Mouse (Mus musculus) forebrain, embryonic 10.5 days (tissue): Measurements from ENCODE around the gene Fgfr2. TPM values are rescaled to one million over a fixed set of nuclear protein-coding genes. Genes with fewer than 3 reads are reported as not detected.
A peak's percentile ranks its signal among the peaks of the same experiment; 100 is the strongest.

ENCODE experiments used
- DNase-seq: peaks from one replicate; pipeline ENCODE4 v3.0.0-alpha.2; 2017; ENCODE audit warnings: low spot score; ENCODE audit errors: extremely low spot score
- H3K27ac ChIP-seq: fragments of 300-500 bp; sonication (generic); 2 replicates; pipeline ENCODE4 v1.5.1; 2016; ENCODE audit warnings: mild to moderate bottlenecking
- H3K27me3 ChIP-seq: fragments of 300-500 bp; sonication (generic); 2 replicates; pipeline ENCODE4 v1.6.1; 2016; ENCODE audit warnings: mild to moderate bottlenecking; ENCODE audit not compliant: poor library complexity, severe bottlenecking
- H3K36me3 ChIP-seq: fragments of 300-500 bp; sonication (generic); replicated peaks from 2 replicates; pipeline ENCODE4 v1.6.1; 2016; ENCODE audit warnings: mild to moderate bottlenecking, moderate library complexity
- H3K4me1 ChIP-seq: fragments of 300-500 bp; sonication (generic); 2 replicates; pipeline ENCODE4 v1.6.1; 2016
- H3K4me3 ChIP-seq: fragments of 300-500 bp; sonication (generic); 2 replicates; pipeline ENCODE4 v1.5.1; 2016; ENCODE audit warnings: mild to moderate bottlenecking, moderate library complexity
- H3K9me3 ChIP-seq: fragments of 300-500 bp; sonication (generic); 2 replicates; pipeline ENCODE4 v1.6.1; 2016; ENCODE audit warnings: mild to moderate bottlenecking, moderate library complexity
- WGBS: fragments of 180-500 bp; shearing (Covaris S2); methylation state at CpG from one replicate; pipeline ENCODE4 v1.1.7; 2016; 5-methylcytosine and 5-hydroxymethylcytosine counted together
- polyA plus RNA-seq: library from polyadenylated mRNA; unstranded; fragments of >200 nt; fragmentation: Nextera tagmentation; extraction: Ambion mirVana; gene quantifications from 2 replicates; pipeline ENCODE4 v1.2.1, GENCODE M21; 2016

Gene Fgfr2
- polyA plus RNA-seq, 1 experiment from 2014 or later: 55.7 TPM

GRCm38 (mm10) chr7:132644605-132645279 is 478.4 kb downstream of the Fgfr2 start:
- no peak overlapping the region for H3K4me3 ChIP-seq
- peaks cover 17% of the 10 kb centered on the region for H3K27me3 ChIP-seq
- no peak for DNase-seq
- WGBS: 90% methylated on average over 11 of the region's 11 CpGs
- no peaks in the 10 kb centered on the region for H3K9me3 ChIP-seq
- H3K4me1 ChIP-seq: peaks cover 14% of the 10 kb centered on the region
- H3K36me3 ChIP-seq: no peaks in the 10 kb centered on the region
- H3K27ac ChIP-seq: no peak overlapping the region

DNA sequence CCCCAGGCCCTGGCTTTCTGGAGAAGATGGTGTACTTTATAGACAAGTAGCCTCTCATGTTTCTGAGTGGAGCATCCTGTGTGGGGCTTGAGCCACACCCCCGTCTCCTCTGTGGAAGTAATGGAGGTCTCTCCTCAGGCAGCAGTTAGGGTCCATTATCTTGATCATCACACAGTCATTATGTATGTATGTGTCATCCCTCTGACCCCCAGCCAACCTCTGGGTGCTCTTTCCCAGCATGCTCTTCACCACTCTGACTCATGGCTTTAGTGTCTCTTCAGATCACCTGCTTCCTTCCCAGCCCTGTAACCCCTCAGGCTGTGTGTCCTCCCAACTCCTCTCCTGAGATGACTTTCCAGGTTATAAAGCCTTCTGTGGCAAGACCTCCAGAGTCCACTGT is 481.5 kb downstream of the Fgfr2 start:
- H3K27me3 ChIP-seq: peaks cover 40% of the 10 kb centered on the region
- no peak overlapping the region for H3K27ac ChIP-seq
- H3K4me3 ChIP-seq: no peak overlapping the region
- H3K36me3 ChIP-seq: no peaks in the 10 kb centered on the region
- no peak for DNase-seq
- WGBS: 93% methylated on average over 1 of the region's 1 CpGs
- H3K9me3 ChIP-seq: no peaks in the 10 kb centered on the region
- peaks cover 30% of the 10 kb centered on the region for H3K4me1 ChIP-seq

DNA sequence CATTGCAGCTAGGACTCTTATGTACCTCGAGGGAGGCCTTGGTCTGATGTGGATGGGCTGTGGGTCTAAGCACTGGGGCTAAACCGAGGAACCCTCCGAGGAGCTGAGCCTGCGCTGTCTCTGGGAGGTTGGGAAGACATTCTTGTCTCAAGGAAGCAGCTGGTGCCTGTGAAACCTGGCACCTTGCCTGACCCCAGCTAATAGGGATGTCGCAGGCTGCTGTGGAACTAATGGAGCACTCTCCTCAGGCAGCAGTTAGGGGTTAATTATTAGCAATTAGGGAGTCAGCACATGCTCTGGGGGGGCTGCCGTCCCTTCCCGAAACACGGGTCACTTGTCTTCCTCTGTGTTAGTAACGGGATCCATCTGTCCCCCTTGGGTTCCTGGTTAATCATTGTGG is 482.2 kb downstream of the Fgfr2 start:
- Histone ChIP-seq H3K4me3 (no peak overlapping the region), H3K27ac (no peak overlapping the region; the same call in 1 of the 2 replicates), H3K9me3 (no peaks in the 10 kb centered on the region), H3K4me1 (peaks cover 30% of the 10 kb centered on the region), H3K27me3 (peaks cover 47% of the 10 kb centered on the region), H3K36me3 (no peaks in the 10 kb centered on the region)
- WGBS: 46% methylated on average over 9 of the region's 9 CpGs
- no peak for DNase-seq

- WGBS: 61% methylated on average over 12 of the region's 12 CpGs
- no peak overlapping the region for H3K27ac ChIP-seq
- no peak for DNase-seq
- peaks cover 30% of the 10 kb centered on the region for H3K4me1 ChIP-seq
- no peak overlapping the region for H3K4me3 ChIP-seq
- peaks cover 67% of the 10 kb centered on the region for H3K27me3 ChIP-seq
- no peaks in the 10 kb centered on the region for H3K36me3 ChIP-seq
- H3K9me3 ChIP-seq: no peaks in the 10 kb centered on the region
These were observed 484.6 kb downstream of the Fgfr2 start for GRCm38 (mm10) chr7:132638446-132639087.

DNA sequence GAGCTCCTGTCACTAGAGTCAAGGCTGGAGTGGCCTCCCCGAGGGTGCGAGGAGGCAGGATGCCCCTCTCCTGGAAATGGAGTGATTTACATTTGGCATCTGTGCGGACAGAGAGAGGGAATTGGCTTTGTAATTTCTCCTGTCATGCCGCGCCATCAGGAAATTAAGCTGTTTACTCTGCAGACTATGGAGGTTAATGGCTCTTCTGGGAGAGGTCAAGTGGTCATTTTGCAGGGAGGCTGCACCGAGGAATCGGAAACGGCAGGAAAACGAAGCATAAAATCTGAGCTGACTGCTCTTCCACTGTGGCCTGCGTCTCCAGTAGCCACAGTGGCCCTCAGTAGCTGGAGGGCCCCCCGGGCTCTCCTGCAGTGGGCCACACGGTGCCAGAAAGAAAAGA is 485.9 kb downstream of the Fgfr2 start:
- 48% methylated on average over 12 of the region's 12 CpGs for WGBS
- H3K36me3 ChIP-seq: no peaks in the 10 kb centered on the region
- H3K4me1 ChIP-seq: peaks cover 35% of the 10 kb centered on the region
- DNase-seq: no peak
- H3K27ac ChIP-seq: no peak overlapping the region
- peaks cover 68% of the 10 kb centered on the region for H3K27me3 ChIP-seq
- H3K4me3 ChIP-seq: no peak overlapping the region
- no peaks in the 10 kb centered on the region for H3K9me3 ChIP-seq

- Histone ChIP-seq H3K27me3 (peaks cover 37% of the 10 kb centered on the region), H3K36me3 (no peaks in the 10 kb centered on the region), H3K4me1 (peaks cover 12% of the 10 kb centered on the region), H3K27ac (no peak overlapping the region), H3K9me3 (no peaks in the 10 kb centered on the region), H3K4me3 (no peak overlapping the region)
- no peak for DNase-seq
- 83% methylated on average over 11 of the region's 11 CpGs for WGBS
These were observed 491.8 kb downstream of the Fgfr2 start for GRCm38 (mm10) chr7:132631313-132631712.

DNA sequence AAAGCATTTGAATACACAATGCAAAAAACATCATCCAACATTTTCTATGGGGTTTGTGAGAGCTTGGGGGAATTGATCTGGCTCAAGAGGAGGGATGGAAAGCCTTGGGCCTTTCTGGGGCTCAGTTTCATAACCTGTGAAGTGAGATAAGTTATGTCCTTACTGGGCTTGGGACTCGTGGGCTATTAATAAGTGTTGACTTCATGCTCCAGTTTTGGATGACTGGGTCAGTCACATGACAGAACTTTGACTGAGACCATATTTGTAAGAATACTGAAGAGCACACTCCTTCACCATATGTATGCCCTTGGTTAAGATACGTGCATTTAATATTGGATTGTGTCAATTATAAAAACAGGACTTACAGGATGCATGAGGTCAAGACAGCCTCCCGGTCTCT is 495.7 kb downstream of the Fgfr2 start:
- H3K36me3 ChIP-seq: no peaks in the 10 kb centered on the region
- WGBS: 87% methylated on average over 3 of the region's 3 CpGs

GRCm38 (mm10) chr7:132626174-132626573 is 497.0 kb downstream of the Fgfr2 start:
- DNase-seq: no peak
- no peak overlapping the region for H3K27ac ChIP-seq
- H3K9me3 ChIP-seq: no peaks in the 10 kb centered on the region
- H3K4me3 ChIP-seq: no peak overlapping the region
- peaks cover 16% of the 10 kb centered on the region for H3K27me3 ChIP-seq
- 71% methylated on average over 4 of the region's 4 CpGs for WGBS
- H3K4me1 ChIP-seq: peaks cover 6% of the 10 kb centered on the region; the same call in 1 of the 2 replicates
- no peaks in the 10 kb centered on the region for H3K36me3 ChIP-seq

More for the DNA sequence above, 495.7 kb downstream of the Fgfr2 start:
- Histone ChIP-seq H3K27me3 (peaks cover 10% of the 10 kb centered on the region; the same call in 1 of the 2 replicates), H3K9me3 (no peaks in the 10 kb centered on the region), H3K4me3 (no peak overlapping the region), H3K4me1 (peaks cover 6% of the 10 kb centered on the region; the same call in 1 of the 2 replicates), H3K27ac (no peak overlapping the region)
- no peak for DNase-seq

DNA sequence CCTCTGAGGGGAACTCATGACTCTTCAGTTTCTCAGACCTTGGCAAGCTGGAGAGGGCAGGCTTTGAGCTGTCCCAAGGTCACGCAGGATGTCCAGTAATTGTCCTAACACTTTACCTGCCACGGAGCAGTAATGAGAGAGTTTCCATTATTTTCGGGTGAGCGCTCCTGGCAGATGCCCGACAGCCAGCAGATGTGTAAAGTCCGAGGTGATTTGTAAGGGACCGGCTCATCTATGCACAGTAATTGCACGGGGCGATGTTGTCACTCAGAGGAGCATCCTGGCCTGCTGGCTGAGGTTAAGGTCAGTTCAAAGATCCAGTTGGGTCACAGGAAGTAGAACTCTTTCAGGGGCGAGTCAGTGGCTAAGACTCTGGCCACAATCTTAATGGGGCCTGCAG is 499.0 kb downstream of the Fgfr2 start:
- 78% methylated on average over 10 of the region's 10 CpGs for WGBS
- Histone ChIP-seq H3K9me3 (no peaks in the 10 kb centered on the region), H3K36me3 (no peaks in the 10 kb centered on the region), H3K4me3 (no peak overlapping the region), H3K27me3 (peaks cover 12% of the 10 kb centered on the region), H3K27ac (no peak overlapping the region), H3K4me1 (no peaks in the 10 kb centered on the region)
- DNase-seq: no peak

DNA sequence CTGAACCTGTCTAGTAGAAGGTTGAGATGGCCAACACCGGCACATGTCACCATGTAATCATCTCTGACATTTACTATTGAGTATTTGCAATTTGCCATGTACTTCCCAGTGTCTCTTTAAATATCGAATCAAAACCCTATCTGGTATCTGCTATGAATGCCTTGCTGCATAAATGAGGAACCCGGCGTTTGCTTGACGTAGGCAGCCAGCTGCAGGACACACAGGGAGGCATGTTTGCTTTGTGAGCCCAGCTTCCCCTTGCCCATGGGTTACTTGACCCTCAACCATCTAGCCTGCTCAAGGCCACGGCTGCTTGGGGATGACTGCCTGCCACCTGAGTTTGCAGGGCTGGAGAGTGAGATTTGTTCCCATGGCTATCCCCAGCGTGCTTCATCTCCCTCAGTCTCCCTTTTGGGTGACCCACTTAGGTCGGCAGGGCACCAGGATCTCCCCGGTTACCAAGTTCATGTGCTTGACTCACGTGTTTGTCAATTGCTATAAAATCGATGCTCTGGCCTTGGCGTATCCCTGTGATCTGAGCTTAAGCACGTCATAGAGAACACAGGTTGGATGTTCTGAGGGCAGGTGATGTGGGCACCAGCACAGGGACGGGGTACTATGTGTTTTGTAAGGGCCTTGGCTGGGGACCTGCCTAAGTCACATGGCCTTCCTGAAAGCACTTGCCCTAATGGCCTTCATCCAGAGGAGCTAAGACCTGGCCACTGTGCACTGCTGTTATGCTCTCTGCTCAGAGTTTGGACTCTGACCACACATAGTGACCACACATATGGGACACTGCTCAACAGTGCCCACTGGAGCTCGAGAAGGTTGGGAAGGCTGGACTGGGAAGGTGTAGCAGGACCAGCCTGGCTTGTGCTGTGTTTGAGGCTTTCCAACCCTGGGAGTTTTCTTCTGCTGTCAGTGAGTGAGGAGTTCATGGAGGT is 502.9 kb downstream of the Fgfr2 start:
- WGBS: 90% methylated on average over 15 of the region's 15 CpGs
- H3K4me1 ChIP-seq: peaks cover 18% of the 10 kb centered on the region
- no peak overlapping the region for H3K4me3 ChIP-seq
- no peaks in the 10 kb centered on the region for H3K36me3 ChIP-seq
- no peak for DNase-seq
- H3K27me3 ChIP-seq: peaks cover 34% of the 10 kb centered on the region
- no peak overlapping the region for H3K27ac ChIP-seq
- no peaks in the 10 kb centered on the region for H3K9me3 ChIP-seq

DNA sequence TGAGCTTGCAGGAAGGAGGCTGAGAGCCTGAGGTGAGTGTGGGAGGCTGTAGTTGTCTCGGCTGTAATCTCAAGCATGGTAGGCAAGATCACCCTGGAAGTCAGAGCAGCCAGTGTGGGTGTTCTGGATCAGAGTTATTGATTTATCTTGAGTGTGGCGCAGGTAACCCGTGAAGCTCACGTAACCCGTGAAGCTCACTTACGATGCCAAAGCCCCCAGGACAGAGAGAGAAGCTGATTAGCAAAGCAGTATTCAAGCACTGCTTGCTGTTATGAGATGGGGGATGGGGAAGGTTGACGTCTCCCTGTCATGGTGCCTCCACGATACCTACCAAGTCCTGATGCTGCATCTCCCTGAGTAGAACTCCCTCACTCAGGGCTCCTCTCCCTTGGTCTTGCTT is 503.6 kb downstream of the Fgfr2 start:
- H3K36me3 ChIP-seq: no peaks in the 10 kb centered on the region
- peaks cover 41% of the 10 kb centered on the region for H3K27me3 ChIP-seq
- DNase-seq: no peak
- no peaks in the 10 kb centered on the region for H3K9me3 ChIP-seq
- H3K4me3 ChIP-seq: no peak overlapping the region
- no peak overlapping the region for H3K27ac ChIP-seq
- peaks cover 23% of the 10 kb centered on the region for H3K4me1 ChIP-seq
- 95% methylated on average over 8 of the region's 8 CpGs for WGBS

DNA sequence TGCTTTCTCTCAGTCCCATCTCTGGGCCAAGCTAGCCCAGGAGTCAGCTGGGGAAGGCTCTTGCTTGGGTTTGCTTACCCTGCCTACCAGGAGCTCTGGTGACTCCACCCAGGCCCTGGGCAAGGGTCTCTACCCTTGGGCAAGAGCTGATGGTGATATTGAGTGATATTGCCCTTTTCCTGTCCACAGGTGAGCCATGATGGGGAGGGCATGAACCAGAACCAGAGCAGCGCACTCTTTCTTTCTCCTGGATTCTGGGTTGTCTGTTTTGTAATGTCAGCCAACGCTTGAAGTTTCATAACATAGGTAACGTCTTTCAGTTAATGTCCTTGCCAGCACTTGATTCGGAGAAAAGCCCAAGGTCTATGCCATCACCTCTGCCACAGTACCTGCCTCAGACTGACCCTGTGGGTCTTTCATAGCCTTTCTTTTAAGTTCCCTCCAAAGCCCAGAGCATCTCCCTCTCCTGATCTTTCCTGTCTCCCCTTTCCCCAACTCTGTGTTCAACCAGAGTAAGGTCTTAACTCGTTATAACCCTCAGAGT is 506.1 kb downstream of the Fgfr2 start:
- DNase-seq: no peak
- Histone ChIP-seq H3K36me3 (no peaks in the 10 kb centered on the region), H3K4me3 (no peak overlapping the region), H3K9me3 (no peaks in the 10 kb centered on the region), H3K27ac (peak overlapping the region; percentile 49), H3K4me1 (peaks cover 23% of the 10 kb centered on the region), H3K27me3 (peaks cover 41% of the 10 kb centered on the region)
- 81% methylated on average over 5 of the region's 5 CpGs for WGBS
